Mouse (Mus musculus): ENCODE measurements around the gene Dntt.

GRCm38 (mm10) chr19:41047437-41048186 is 18.5 kb downstream of the Dntt start:
- no peak for TF ChIP-seq CTCF (IDR thresholded peaks at IDR 0.05; ENCODE audit: low read depth)
- TF ChIP-seq EP300 (optimal IDR thresholded peaks at IDR 0.05), result no peak
